Mouse (Mus musculus) hindbrain, embryonic 16.5 days (tissue): ENCODE data around the gene Gm3164. TPM values are rescaled to one million over a fixed set of nuclear protein-coding genes. Genes with fewer than 3 reads are reported as not detected.
"Not testable (repeated sequence)": the region's sequence is repeated elsewhere in the genome, so short reads cannot be mapped to it uniquely, and the experiment has no call there.

ENCODE experiments used
- ATAC-seq: fragments of 200-750 bp; cut with Nextera tagmentation; 2 replicates; pipeline ENCODE4 v1.8.0; 2017; ENCODE audit warnings: moderate TSS enrichment, moderate library complexity
- H3K27ac ChIP-seq: fragments of 300-500 bp; sonication (generic); 2 replicates; pipeline ENCODE4 v1.5.1; 2014; ENCODE audit warnings: low read depth, mild to moderate bottlenecking, control low read depth, low read length, moderate library complexity
- H3K27me3 ChIP-seq: fragments of 300-500 bp; sonication (generic); replicated peaks from 2 replicates; pipeline ENCODE4 v1.6.1; 2014; ENCODE audit warnings: low read length; ENCODE audit not compliant: control insufficient read depth, insufficient read depth
- H3K36me3 ChIP-seq: fragments of 300-500 bp; sonication (generic); 2 replicates; pipeline ENCODE4 v1.6.1; 2014; ENCODE audit warnings: mild to moderate bottlenecking, low read length, moderate library complexity, mixed read lengths; ENCODE audit not compliant: control insufficient read depth, insufficient read depth
- H3K4me1 ChIP-seq: fragments of 300-500 bp; sonication (generic); 2 replicates; pipeline ENCODE4 v1.6.1; 2014; ENCODE audit warnings: low read depth, low read length; ENCODE audit not compliant: control insufficient read depth, insufficient read depth
- H3K4me2 ChIP-seq: fragments of 300-500 bp; sonication (generic); 2 replicates; pipeline ENCODE4 v1.6.1; 2014; ENCODE audit warnings: mild to moderate bottlenecking, low read length, control low read depth, moderate library complexity
- H3K4me3 ChIP-seq: fragments of 300-500 bp; sonication (generic); 2 replicates; pipeline ENCODE4 v1.5.1; 2014; ENCODE audit warnings: mild to moderate bottlenecking, low read length, control low read depth, moderate library complexity
- H3K9ac ChIP-seq: fragments of 300-500 bp; sonication (generic); 2 replicates; pipeline ENCODE4 v1.6.1; 2014; ENCODE audit warnings: low read depth, mild to moderate bottlenecking, control low read depth, low read length, moderate library complexity
- H3K9me3 ChIP-seq: fragments of 300-500 bp; sonication (generic); 2 replicates; pipeline ENCODE4 v1.6.1; 2014; ENCODE audit warnings: mild to moderate bottlenecking, low read length, moderate library complexity; ENCODE audit not compliant: control insufficient read depth
- WGBS: fragments of 180-500 bp; shearing (Covaris S2); extraction: QIAGEN DNeasy Blood & Tissue Kit; methylation state at CpG from one replicate; pipeline ENCODE4 v1.1.7; 2014; 5-methylcytosine and 5-hydroxymethylcytosine counted together
- polyA plus RNA-seq: library from polyadenylated mRNA; unstranded; fragments of >200 nt; fragmentation: Nextera tagmentation; extraction: Ambion mirVana; gene quantifications from 2 replicates; pipeline ENCODE4 v1.2.1, GENCODE M21; 2015

Gm3164 gene
- polyA plus RNA-seq, 1 experiment from 2014 or later: 7.4 TPM

GRCm38 (mm10) chr14:4401245-4401644 is 14.0 kb upstream of the Gm3164 start:
- H3K27ac ChIP-seq, H3K4me1 ChIP-seq, H3K4me3 ChIP-seq, H3K9me3 ChIP-seq, H3K9ac ChIP-seq, H3K27me3 ChIP-seq, ATAC-seq, H3K4me2 ChIP-seq, H3K36me3 ChIP-seq: not testable (repeated sequence)
- WGBS: 76% methylated on average over 4 of the region's 5 CpGs

GRCm38 (mm10) chr14:4403840-4404239 is 11.4 kb upstream of the Gm3164 start:
- not testable (repeated sequence) for H3K4me3 ChIP-seq, H3K36me3 ChIP-seq, H3K9ac ChIP-seq, H3K27me3 ChIP-seq, H3K27ac ChIP-seq, H3K9me3 ChIP-seq, H3K4me1 ChIP-seq, ATAC-seq, H3K4me2 ChIP-seq

GRCm38 (mm10) chr14:4409939-4410338 is 5.3 kb upstream of the Gm3164 start:
- not testable (repeated sequence) for H3K4me2 ChIP-seq

GRCm38 (mm10) chr14:4430692-4431091 is 15.4 kb downstream of the Gm3164 start, which contains the start of gene Gm3173:
Gene Gm3173 (plus strand): TSS chr14:4430992.
- H3K4me3 ChIP-seq, H3K9me3 ChIP-seq, H3K27ac ChIP-seq, H3K4me2 ChIP-seq, H3K36me3 ChIP-seq, H3K9ac ChIP-seq, H3K27me3 ChIP-seq, H3K4me1 ChIP-seq, ATAC-seq: not testable (repeated sequence)

More at GRCm38 (mm10) chr14:4409939-4410338, 5.3 kb upstream of the Gm3164 start:
- not testable (repeated sequence) for H3K27ac ChIP-seq, H3K4me1 ChIP-seq, H3K9ac ChIP-seq, H3K9me3 ChIP-seq, H3K4me3 ChIP-seq, ATAC-seq, H3K36me3 ChIP-seq, H3K27me3 ChIP-seq
- WGBS: 50% methylated on average over 1 of the region's 1 CpGs

- not testable (repeated sequence) for H3K9me3 ChIP-seq, ATAC-seq, H3K4me1 ChIP-seq, H3K4me3 ChIP-seq, H3K27me3 ChIP-seq, H3K27ac ChIP-seq, H3K36me3 ChIP-seq, H3K9ac ChIP-seq, H3K4me2 ChIP-seq
- WGBS: no CpG with 5 or more reads among the region's 2 CpGs
Observed at GRCm38 (mm10) chr14:4481445-4481844, 66.2 kb downstream of the Gm3164 start, which contains the start of gene Gm3182. Gene Gm3182 (plus strand): TSS chr14:4481745.

Other genes starting within 250 kb of the Gm3164 start
- gene Gm2974, start 232.9 kb upstream of the Gm3164 start, polyA plus RNA-seq: 9.4 and 11.4 TPM in 2 replicates
- gene Gm3138, start 165.8 kb upstream of the Gm3164 start, polyA plus RNA-seq: not detected in 2 replicates
- gene Gm3149, start 98.2 kb upstream of the Gm3164 start, polyA plus RNA-seq: not detected in 2 replicates
- gene 2610042L04Rik, start 80.7 kb upstream of the Gm3164 start, polyA plus RNA-seq: 7.8 and 7.9 TPM in 2 replicates
- not detected in 2 replicates for gene Gm3159, start 17.9 kb upstream of the Gm3164 start, polyA plus RNA-seq
- gene Gm3173, start 15.5 kb downstream of the Gm3164 start, polyA plus RNA-seq: 1.4 and 3.6 TPM in 2 replicates
- gene Gm3182, start 66.3 kb downstream of the Gm3164 start, polyA plus RNA-seq: not detected in 2 replicates
- not detected in 2 replicates for gene Gm3047, start 140.0 kb downstream of the Gm3164 start, polyA plus RNA-seq
- not detected in 2 replicates for gene Gm8159, start 216.9 kb downstream of the Gm3164 start, polyA plus RNA-seq
- 1.6 and 2.0 TPM in 2 replicates for gene Gm3239, start 248.7 kb downstream of the Gm3164 start, polyA plus RNA-seq